Mouse (Mus musculus): ENCODE results near the gene Eci3. TPM values are rescaled to one million over a fixed set of nuclear protein-coding genes. Genes with fewer than 3 reads are reported as not detected.

Gene Eci3
- polyA plus RNA-seq, 1 experiment from 2014 or later: 0.66 TPM

- Histone ChIP-seq H3K36me3 (no peaks in the 10 kb centered on the region), H3K9ac (replicated peaks) (no peak overlapping the region; the same call in 1 of the 2 replicates), H3K4me3 (peak overlapping the region; percentile 33), H3K27ac (replicated peaks) (no peak overlapping the region), H3K27me3 (no peaks in the 10 kb centered on the region), H3K4me2 (replicated peaks) (peak overlapping the region; percentile 52), H3K4me1 (peaks cover 7% of the 10 kb centered on the region), H3K9me3 (no peaks in the 10 kb centered on the region)
- 39% methylated on average over 37 of the region's 37 CpGs for WGBS
- 0 out of 2 replicates have a peak, but pooled peaks have one; percentile 30 for ATAC-seq (ENCODE audit: low FRiP score, low read depth)
Measured at GRCm38 (mm10) chr13:34916520-34917167, 47.0 kb downstream of the Eci3 start.

GRCm38 (mm10) chr13:34914614-34915013 lies 49.0 kb downstream of the Eci3 start:
- ATAC-seq (ENCODE audit: low FRiP score, low read depth): no peak
- Histone ChIP-seq H3K27ac (replicated peaks) (no peak overlapping the region), H3K9ac (replicated peaks) (no peak overlapping the region), H3K4me1 (peaks cover 7% of the 10 kb centered on the region), H3K9me3 (no peaks in the 10 kb centered on the region), H3K4me3 (no peak overlapping the region), H3K27me3 (no peaks in the 10 kb centered on the region), H3K36me3 (no peaks in the 10 kb centered on the region), H3K4me2 (replicated peaks) (no peak overlapping the region)
- 91% methylated on average over 9 of the region's 9 CpGs for WGBS

Other genes with a start within 250 kb of the Eci3 start
- not detected in 2 replicates for gene Fam50b, start 229.0 kb downstream of the Eci3 start, polyA plus RNA-seq (2016; fragmentation: Nextera tagmentation; extraction: Ambion mirVana)
- 90.2 and 105 TPM in 2 replicates for gene Prpf4b, start 88.5 kb downstream of the Eci3 start, polyA plus RNA-seq (2016; fragmentation: Nextera tagmentation; extraction: Ambion mirVana)
- 0.64 and 0.68 TPM in 2 replicates for gene Fam217a, start 39.5 kb downstream of the Eci3 start, polyA plus RNA-seq (2016; fragmentation: Nextera tagmentation; extraction: Ambion mirVana)
- gene 4933417A18Rik, start 39.4 kb downstream of the Eci3 start, polyA plus RNA-seq (2016; fragmentation: Nextera tagmentation; extraction: Ambion mirVana): not detected in 2 replicates
- 116 and 118 TPM in 2 replicates for gene Eci2, start 63.3 kb upstream of the Eci3 start, polyA plus RNA-seq (2016; fragmentation: Nextera tagmentation; extraction: Ambion mirVana)

Data from midbrain, embryonic 12.5 days (tissue).